ENCODE assay signal across 12 mouse cellular contexts in genomic region chr1:160061321-160061720, GRCm38 (mm10). TPM values are rescaled to one million over a fixed set of nuclear protein-coding genes. Genes with fewer than 3 reads are reported as not detected.
DNase-seq lines count a peak whose midpoint lies in the region; ATAC-seq and TF ChIP-seq lines count a peak whose summit lies in the region.
"Had no signal": no experiment of that assay in that cellular context is flagged by ENCODE, and none has a peak within 500 bp of the region (broad histone marks: within the 10 kb centered on the region; RNA-seq: fewer than 3 reads in every experiment).

No protein-coding gene starts in this region.

- TF ChIP-seq CTCF in lung, adult 2 months (IDR thresholded peaks at IDR 0.05; ENCODE audit: insufficient read depth, low read length), result no peak
- no peak for TF ChIP-seq CTCF in bone marrow, adult 2 months (IDR thresholded peaks at IDR 0.05; ENCODE audit: control insufficient read depth, insufficient read depth, low read length)

- H3K27me3 ChIP-seq in lung, embryonic 15.5 days, result no peaks in the 10 kb centered on the region
- H3K27me3 ChIP-seq: CH12.LX; limb, embryonic 13.5 days had no signal

- peak overlapping the region; percentile 34; the same call in 1 of the 2 replicates for H3K27ac ChIP-seq in lung, embryonic 15.5 days
- H3K27ac ChIP-seq in bone marrow, adult 2 months (ENCODE audit: control insufficient read depth, insufficient read depth, low read depth, low read length, poor library complexity), result peak overlapping the region; percentile 54; the same call in 1 of the 2 replicates
- H3K27ac ChIP-seq: limb, embryonic 13.5 days; midbrain, embryonic 10.5 days had no signal

- no peak overlapping the region for H3K9ac ChIP-seq in lung, embryonic 15.5 days
- H3K9ac ChIP-seq: limb, embryonic 13.5 days had no signal

- DNase-seq in lung, adult 2 months, result no peak
- DNase-seq in cerebellum, adult 11-12 months, result no peak
- no peak for DNase-seq in right cerebral cortex, postnatal 25 days

- H3K4me1 ChIP-seq in lung, embryonic 15.5 days, result peaks cover 15% of the 10 kb centered on the region; the same call in 1 of the 2 replicates
- peaks cover 20% of the 10 kb centered on the region for H3K4me1 ChIP-seq in lung, adult 2 months (ENCODE audit: control insufficient read depth, insufficient read depth, low read length)
- H3K4me1 ChIP-seq in bone marrow, adult 2 months (ENCODE audit: control insufficient read depth, insufficient read depth, low read length), result no peaks in the 10 kb centered on the region; the same call in 1 of the 2 replicates
- H3K4me1 ChIP-seq: limb, embryonic 13.5 days; midbrain, embryonic 10.5 days had no signal

- no peak overlapping the region for H3K4me3 ChIP-seq in lung, embryonic 15.5 days
- no peak overlapping the region for H3K4me3 ChIP-seq in lung, adult 2 months (replicated peaks; ENCODE audit: extremely low read depth, low read depth, low read length)
- H3K4me3 ChIP-seq in bone marrow, adult 2 months (replicated peaks; ENCODE audit: control insufficient read depth, low read depth, low read length), result no peak overlapping the region
- H3K4me3 ChIP-seq: limb, embryonic 13.5 days; midbrain, embryonic 10.5 days had no signal

- H3K9me3 ChIP-seq in lung, embryonic 15.5 days, result no peaks in the 10 kb centered on the region
- H3K9me3 ChIP-seq: limb, embryonic 13.5 days; midbrain, embryonic 10.5 days had no signal

- H3K36me3 ChIP-seq in lung, embryonic 15.5 days, result no peaks in the 10 kb centered on the region
- H3K36me3 ChIP-seq: limb, embryonic 13.5 days; midbrain, embryonic 10.5 days had no signal

- 73% methylated on average over 5 of the region's 5 CpGs for WGBS in lung, embryonic 15.5 days
- WGBS in lung, adult 2 months, result 72% methylated on average over 5 of the region's 5 CpGs
- WGBS in bone marrow, adult 2 months, result 67% methylated on average over 5 of the region's 5 CpGs

- TF ChIP-seq POLR2A in lung, adult 2 months (IDR thresholded peaks at IDR 0.05; ENCODE audit: borderline replicate concordance, extremely low read depth, low read depth, low read length), result no peak
- no peak for TF ChIP-seq POLR2A in bone marrow, adult 2 months (IDR thresholded peaks at IDR 0.05; ENCODE audit: borderline replicate concordance, control insufficient read depth, low read depth, low read length)

- no peak overlapping the region for H3K4me2 ChIP-seq in lung, embryonic 15.5 days
- H3K4me2 ChIP-seq: limb, embryonic 13.5 days had no signal

- ATAC-seq in lung, embryonic 15.5 days (ENCODE audit: borderline replicate concordance, extremely low read depth, low FRiP score, low TSS enrichment), result peak; percentile 54; the same call in 1 of the 2 replicates
- ATAC-seq in inflammation-experienced regulatory T-cells, adult 6 months, result peak; percentile 35
- peak; percentile 85 for ATAC-seq in megakaryocyte progenitor cell, adult 5-6 weeks (replicated peaks; ENCODE audit: poor library complexity)
- no peak for ATAC-seq in monocyte, adult 5-6 weeks (replicated peaks; ENCODE audit: insufficient number of reproducible peaks, low FRiP score, low TSS enrichment, poor library complexity, severe bottlenecking)
- ATAC-seq: hindbrain, embryonic 16.5 days had no signal

RNA-seq across cellular contexts. Expression of gene 4930523C07Rik, which starts 17.1 kb away (rescaled TPM):
- polyA plus RNA-seq in lung, embryonic 15.5 days (2015; fragmentation: Nextera tagmentation; extraction: Ambion mirVana), result 26.5 and 32.5 TPM in 2 replicates
- polyA plus RNA-seq in lung, adult 2 months (2012; rRNA removed), result 29.3 and 31.9 TPM in 2 replicates
- 70.1 and 95.2 TPM in 2 replicates for polyA plus RNA-seq in bone marrow, adult 2 months (2011; ENCODE audit: insufficient read depth, insufficient read length, low replicate concordance, missing spikeins)
- 100 to 1,000 TPM; 146 to 245 (median 156) TPM for polyA plus RNA-seq in inflammation-experienced regulatory T-cells, adult 6 months (2017; shearing (Covaris generic))
- total RNA-seq in megakaryocyte progenitor cell, adult 5-6 weeks (2015), result 55.5 and 56.9 TPM in 2 replicates
- 39.0 and 59.1 TPM in 2 replicates for total RNA-seq in megakaryocyte progenitor cell, adult 5-6 weeks (2017)
- total RNA-seq in monocyte, adult 5-6 weeks (2017), result 80.4 to 126 TPM (median 107 TPM) in 3 replicates
